Mouse (Mus musculus) NIH3T3 (cell line): ENCODE data around the gene Tra2a.
"Not testable (repeated sequence)": the region's sequence is repeated elsewhere in the genome, so short reads cannot be mapped to it uniquely, and the experiment has no call there.

ENCODE experiments used
- DNase-seq: peaks from one replicate; pipeline ENCODE4 v3.0.0-alpha.2; 2012; ENCODE audit warnings: low read depth

Gene Tra2a

GRCm38 (mm10) chr6:49263847-49264243, at the start of gene Tra2a:
Tra2a (minus strand) TSS chr6:49264033.
- peak; percentile 100 for DNase-seq

DNA sequence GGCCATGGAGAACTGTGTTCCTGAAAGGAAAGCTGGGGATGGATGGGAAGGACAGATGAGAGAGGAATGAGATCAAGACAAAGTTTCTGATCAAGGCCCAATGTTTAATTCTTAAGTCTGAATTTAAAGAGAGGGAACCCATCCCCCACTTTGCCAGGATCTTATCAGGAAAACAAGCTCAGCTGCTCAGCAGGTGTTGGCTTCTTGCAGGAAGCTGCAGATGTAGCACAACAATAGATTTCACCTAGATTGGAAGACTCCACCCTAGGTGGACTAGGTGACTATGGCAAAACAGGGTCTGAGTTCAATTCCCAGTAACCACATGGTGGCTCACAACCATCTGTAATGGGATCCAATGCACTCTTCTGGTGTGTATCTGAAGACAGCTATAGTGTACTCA, 34.5 kb upstream of the Tra2a start:
- DNase-seq, result no peak

DNA sequence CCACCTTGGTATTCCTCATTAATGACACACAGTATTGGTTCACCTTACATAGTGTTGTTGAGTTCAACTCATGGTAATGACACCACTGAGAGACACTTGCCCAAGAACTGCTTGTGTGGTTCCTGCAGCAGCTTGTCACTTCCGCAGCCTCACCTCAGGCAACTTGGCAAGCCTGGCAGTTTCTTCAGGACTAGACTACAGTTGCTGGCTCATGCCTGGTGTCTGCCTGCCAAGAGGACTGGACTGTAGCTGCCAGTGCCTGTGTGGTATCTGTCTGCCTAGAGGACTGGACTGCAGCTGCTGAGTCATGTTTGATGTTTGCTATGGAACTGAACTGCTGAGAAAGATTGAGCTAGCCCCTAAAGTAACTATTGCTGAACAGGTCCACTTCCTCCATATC, 18.3 kb upstream of the Tra2a start:
- peak; percentile 75 for DNase-seq

DNA sequence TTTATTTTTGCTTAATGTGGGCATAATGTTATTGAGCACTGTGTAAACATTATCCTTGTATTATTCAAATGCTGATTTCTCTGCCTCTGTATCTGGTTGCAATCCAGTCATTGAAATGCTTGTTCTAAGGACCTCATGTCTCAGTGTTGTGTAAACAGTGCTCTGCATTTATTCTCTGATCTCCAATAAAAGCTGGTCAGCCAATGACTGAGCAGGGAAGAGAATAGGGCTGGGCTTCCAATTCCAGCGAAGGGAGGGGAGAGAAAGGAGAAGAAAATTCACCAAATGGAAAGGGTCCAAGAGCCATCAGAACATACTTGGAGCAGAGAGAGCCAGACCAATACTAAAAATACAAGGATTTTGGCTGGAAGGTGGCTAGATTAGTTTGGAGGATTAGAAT, 17.1 kb upstream of the Tra2a start:
- DNase-seq, result no peak

- DNase-seq, result no peak
Observed at GRCm38 (mm10) chr6:49275296-49275695, 11.5 kb upstream of the Tra2a start.

GRCm38 (mm10) chr6:49274416-49275091, 10.7 kb upstream of the Tra2a start:
- DNase-seq, result no peak

GRCm38 (mm10) chr6:49273934-49274333, 10.1 kb upstream of the Tra2a start:
- DNase-seq, result no peak

DNA sequence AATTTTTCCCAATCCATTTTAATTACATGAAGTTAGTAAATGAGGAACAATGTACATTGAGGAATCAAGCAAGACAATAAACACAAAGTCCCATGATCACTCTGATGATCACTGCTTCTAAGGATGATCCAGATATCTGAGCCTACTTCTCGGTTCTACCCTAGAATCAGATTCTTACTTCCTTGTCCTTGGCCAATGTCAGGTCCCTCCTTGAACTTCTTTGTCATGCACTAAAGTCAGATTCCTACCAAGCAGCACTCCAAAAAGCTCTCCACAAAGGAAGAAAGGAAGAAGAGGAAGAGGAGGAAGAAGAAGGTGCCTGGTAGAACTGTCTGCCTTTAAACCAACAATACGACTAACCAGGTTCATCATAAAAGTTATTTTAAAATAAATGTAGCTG, 9.0 kb upstream of the Tra2a start:
- DNase-seq, result no peak

DNA sequence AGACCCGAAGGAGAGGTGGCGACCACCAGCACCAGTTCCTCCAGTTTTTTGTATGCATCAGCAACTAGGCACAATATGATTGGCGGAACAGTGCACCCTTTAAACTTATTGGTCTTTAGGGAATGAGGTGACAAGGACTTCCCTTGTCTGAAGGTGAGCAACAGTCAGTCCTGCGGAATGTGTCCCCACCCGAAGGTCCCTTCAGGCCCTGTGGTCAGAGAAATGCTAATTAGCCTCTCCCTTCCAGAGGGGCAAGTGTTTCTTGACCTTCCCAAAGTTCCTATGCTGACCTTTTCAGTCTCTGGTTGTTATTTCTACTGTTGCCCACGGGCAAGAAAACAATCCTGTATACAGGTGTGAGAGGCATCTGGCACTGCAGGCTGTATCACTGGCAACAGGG, 8.0 kb upstream of the Tra2a start:
- no peak for DNase-seq

- peak; percentile 55 for DNase-seq
Observed at GRCm38 (mm10) chr6:49269923-49270322, 6.1 kb upstream of the Tra2a start.

DNA sequence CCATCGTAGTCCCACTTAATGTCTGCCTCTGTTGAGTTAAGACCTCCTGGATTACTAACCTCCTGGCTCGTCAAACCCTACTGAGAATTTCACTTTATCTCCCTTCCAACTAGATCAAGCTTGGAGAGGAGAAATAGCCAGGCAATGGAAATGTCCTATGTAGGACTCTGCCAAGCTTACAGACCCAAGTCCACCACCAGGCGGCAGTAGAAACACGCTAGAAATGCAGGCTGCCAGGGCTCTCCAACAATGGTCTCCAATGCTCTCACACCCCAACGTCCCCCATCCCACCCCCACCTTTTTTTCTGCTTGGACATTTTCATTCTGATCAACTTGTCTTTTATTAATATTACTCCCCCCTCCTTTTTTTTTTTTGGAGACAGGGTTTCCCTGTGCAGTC, 5.4 kb upstream of the Tra2a start:
- DNase-seq, result peak; percentile 87

DNA sequence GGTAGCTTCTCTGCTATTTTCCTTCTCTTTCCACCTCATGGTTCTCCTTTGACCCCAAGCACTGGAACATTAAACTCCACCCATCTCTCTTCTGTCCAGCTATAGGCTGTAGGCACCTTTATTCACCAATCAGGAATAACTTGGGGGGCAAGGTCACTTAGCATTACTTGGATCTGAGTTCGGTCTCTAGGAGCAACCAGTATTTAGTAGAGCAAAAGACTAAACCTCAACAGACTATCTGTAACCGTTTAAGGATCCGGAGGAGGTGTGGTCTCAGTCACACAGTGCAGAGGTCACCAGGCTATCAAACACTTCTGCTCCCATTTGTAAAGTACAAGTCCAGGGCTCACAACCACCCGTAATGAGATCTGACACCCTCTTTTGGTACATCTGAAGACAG, 3.9 kb upstream of the Tra2a start:
- DNase-seq, result no peak

- DNase-seq, result not testable (repeated sequence)
Observed at GRCm38 (mm10) chr6:49265207-49265606, 1.4 kb upstream of the Tra2a start.

DNA sequence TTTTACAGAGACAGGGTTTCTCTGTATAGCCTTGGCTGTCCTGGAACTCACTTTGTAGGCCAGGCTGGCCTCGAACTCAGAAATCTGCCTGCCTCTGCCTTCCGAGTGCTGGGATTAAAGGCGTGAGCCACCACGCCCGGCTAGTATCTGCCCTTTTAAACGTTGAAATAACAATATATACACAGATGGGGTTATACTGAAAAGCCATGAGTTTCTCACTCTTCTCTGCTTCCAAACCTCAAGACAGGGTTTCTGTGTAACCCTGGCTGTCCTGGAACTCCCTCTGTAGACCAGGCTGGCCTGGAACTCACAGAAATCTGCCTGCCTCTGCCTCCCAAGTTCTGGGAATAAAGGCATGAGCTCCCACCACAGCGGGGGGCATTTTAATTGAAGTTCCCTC, 613 bp upstream of the Tra2a start:
- not testable (repeated sequence) for DNase-seq

- DNase-seq, result peak; percentile 65
Observed at GRCm38 (mm10) chr6:49263081-49263846, 569 bp downstream of the Tra2a start.

- peak; percentile 42 for DNase-seq
Observed at GRCm38 (mm10) chr6:49262421-49262820, 1.4 kb downstream of the Tra2a start.

DNA sequence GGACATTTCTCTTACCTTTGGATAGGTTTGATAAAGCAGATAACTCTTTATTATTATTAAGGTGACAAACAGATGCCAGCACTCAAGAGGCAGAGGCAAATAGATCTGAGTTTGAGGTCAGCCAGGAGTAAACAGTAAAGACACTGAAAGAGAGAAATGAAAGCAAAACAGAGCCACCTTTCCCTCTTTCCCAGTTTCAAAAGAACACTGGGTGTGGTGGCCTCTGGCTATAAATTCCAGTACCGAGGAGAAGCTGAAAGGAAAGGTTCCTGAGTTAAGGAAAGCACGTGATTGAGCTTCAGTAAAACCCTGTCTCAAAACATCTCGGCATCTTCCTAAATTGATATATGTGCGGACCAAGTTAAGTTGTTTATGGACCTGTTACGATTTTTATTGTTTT, 4.1 kb downstream of the Tra2a start:
- DNase-seq, result no peak

DNA sequence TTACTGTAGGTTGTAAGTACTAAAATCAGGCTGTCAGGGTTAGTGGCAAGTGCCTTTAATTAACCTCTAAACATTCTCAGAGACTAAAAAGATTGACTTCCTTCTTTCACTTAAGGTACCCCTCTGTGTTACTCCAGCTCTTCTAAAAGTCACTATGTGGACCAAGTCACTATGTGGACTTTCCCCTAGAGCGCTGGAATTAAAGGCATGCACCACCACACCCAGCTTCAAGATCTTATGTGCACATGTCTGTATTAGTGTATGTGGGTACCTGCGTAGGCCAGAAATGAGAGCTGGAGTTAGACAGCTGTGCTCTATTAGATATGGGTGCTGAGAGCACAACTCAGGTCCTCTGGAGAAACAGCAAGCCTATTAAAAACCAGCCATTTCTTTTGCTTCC, 6.0 kb downstream of the Tra2a start:
- no peak for DNase-seq

- no peak for DNase-seq
Observed at GRCm38 (mm10) chr6:49252207-49252606, 11.6 kb downstream of the Tra2a start.

- DNase-seq, result no peak
Observed at GRCm38 (mm10) chr6:49251199-49251598, 12.6 kb downstream of the Tra2a start.

DNA sequence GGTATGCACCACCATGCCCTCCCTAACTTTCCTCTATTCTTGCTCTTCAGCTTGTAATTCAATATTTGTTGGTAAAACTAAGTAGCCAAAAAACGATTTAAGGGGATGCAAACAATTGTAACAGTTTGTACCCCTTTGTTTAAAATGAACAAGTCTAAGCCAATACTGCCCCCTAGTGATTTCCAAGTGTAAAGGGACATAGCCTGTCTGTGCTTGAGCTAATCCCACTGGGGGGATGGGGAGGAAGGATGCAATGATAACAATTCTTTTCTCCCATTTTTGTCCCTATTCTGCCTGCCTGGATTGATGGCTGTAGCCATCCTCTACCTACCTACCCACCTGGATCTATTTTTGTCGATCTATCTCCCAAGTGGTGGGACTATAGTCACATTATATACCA, 16.6 kb downstream of the Tra2a start:
- peak; percentile 80 for DNase-seq

DNA sequence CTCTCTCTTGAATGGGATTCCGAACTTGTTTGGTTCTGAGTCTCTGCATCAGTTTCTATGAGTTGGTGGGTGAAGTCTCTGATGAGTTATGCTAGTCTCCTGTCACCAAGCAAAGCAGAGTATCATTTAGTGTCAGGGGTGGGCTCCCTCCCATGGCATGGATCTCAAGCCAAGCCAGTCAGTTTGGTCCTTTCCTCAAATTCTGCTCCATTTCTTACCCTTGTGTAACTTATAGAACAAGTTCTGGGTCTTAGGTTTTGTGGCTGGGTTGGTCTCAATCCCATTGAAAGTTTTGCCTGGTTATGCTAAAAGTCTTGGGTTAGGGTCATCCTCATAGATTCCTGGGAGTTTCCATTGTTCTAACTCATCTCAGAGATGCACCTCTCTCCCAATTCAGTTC, 21.5 kb downstream of the Tra2a start:
- DNase-seq, result no peak

GRCm38 (mm10) chr6:49241562-49241961, 22.3 kb downstream of the Tra2a start:
- DNase-seq, result no peak

GRCm38 (mm10) chr6:49236331-49236730, 27.5 kb downstream of the Tra2a start:
- peak; percentile 92 for DNase-seq
